Mouse (Mus musculus) liver, postnatal 0 days (tissue): ENCODE data around the gene Pip5kl1.

Experiments used
- CTCF ChIP-seq: sonication (generic); IDR thresholded peaks from 2 replicates; pipeline ENCODE4 v1.5.1; 2016; ENCODE audit warnings: antibody characterized with exemption, low read depth
- EP300 ChIP-seq: IDR thresholded peaks from 2 replicates; pipeline ENCODE4 v1.6.1; 2016; ENCODE audit warnings: antibody characterized with exemption, low read depth, mild to moderate bottlenecking

GRCm38 (mm10) chr2:32539452-32539981 is 35.1 kb upstream of the Pip5kl1 start:
- TF ChIP-seq CTCF (no peak), EP300 (no peak)
